Mouse (Mus musculus) left cerebral cortex, adult 11 months (tissue): Measurements from ENCODE around the gene Cnst.

ENCODE experiments used
- DNase-seq: peaks from one replicate; pipeline ENCODE4 v3.0.0; 2022; ENCODE audit warnings: low spot score

Cnst gene

GRCm38 (mm10) chr1:179592143-179592542, 46.0 kb downstream of the Cnst start:
- DNase-seq: no peak

- DNase-seq: no peak
These were observed 46.8 kb downstream of the Cnst start for GRCm38 (mm10) chr1:179592972-179593371.

GRCm38 (mm10) chr1:179598386-179598785, 52.2 kb downstream of the Cnst start:
- DNase-seq: no peak

GRCm38 (mm10) chr1:179604526-179604925, 58.4 kb downstream of the Cnst start:
- no peak for DNase-seq

- no peak for DNase-seq
These were observed 60.0 kb downstream of the Cnst start for GRCm38 (mm10) chr1:179606004-179606723.

GRCm38 (mm10) chr1:179608521-179608920, 62.4 kb downstream of the Cnst start:
- DNase-seq: no peak

- DNase-seq: no peak
These were observed 63.7 kb downstream of the Cnst start for GRCm38 (mm10) chr1:179609724-179610505.

GRCm38 (mm10) chr1:179611182-179611581, 65.0 kb downstream of the Cnst start:
- no peak for DNase-seq

GRCm38 (mm10) chr1:179612418-179612817, 66.2 kb downstream of the Cnst start:
- DNase-seq: no peak

GRCm38 (mm10) chr1:179612986-179613505, 66.9 kb downstream of the Cnst start:
- no peak for DNase-seq

GRCm38 (mm10) chr1:179617426-179617825, 71.3 kb downstream of the Cnst start:
- DNase-seq: no peak

- no peak for DNase-seq
These were observed 76.5 kb downstream of the Cnst start for GRCm38 (mm10) chr1:179622665-179623064.

- DNase-seq: no peak
These were observed 77.5 kb downstream of the Cnst start for GRCm38 (mm10) chr1:179623657-179624056.

GRCm38 (mm10) chr1:179624354-179624753, 78.2 kb downstream of the Cnst start:
- no peak for DNase-seq

- DNase-seq: no peak
These were observed 81.7 kb downstream of the Cnst start for GRCm38 (mm10) chr1:179627855-179628254.

GRCm38 (mm10) chr1:179628438-179629106, 82.4 kb downstream of the Cnst start:
- DNase-seq: no peak

GRCm38 (mm10) chr1:179629276-179629675, 83.1 kb downstream of the Cnst start:
- DNase-seq: no peak

GRCm38 (mm10) chr1:179632746-179633413, 86.7 kb downstream of the Cnst start:
- DNase-seq: no peak

- no peak for DNase-seq
These were observed 87.2 kb downstream of the Cnst start for GRCm38 (mm10) chr1:179633414-179633752.

GRCm38 (mm10) chr1:179634159-179634558, 88.0 kb downstream of the Cnst start:
- DNase-seq: no peak

GRCm38 (mm10) chr1:179642726-179643125, 96.6 kb downstream of the Cnst start:
- no peak for DNase-seq

GRCm38 (mm10) chr1:179644151-179644550, 98.0 kb downstream of the Cnst start:
- no peak for DNase-seq
